Mouse (Mus musculus) retina, postnatal 7 days (tissue): ENCODE results near the gene Gm49405.
A peak's percentile ranks its signal among the peaks of the same experiment; 100 is the strongest.

ENCODE experiments used
- DNase-seq: peaks from one replicate; pipeline ENCODE4 v3.0.0-alpha.2; 2012; ENCODE audit warnings: low read depth, low spot score

Gene Gm49405

DNA sequence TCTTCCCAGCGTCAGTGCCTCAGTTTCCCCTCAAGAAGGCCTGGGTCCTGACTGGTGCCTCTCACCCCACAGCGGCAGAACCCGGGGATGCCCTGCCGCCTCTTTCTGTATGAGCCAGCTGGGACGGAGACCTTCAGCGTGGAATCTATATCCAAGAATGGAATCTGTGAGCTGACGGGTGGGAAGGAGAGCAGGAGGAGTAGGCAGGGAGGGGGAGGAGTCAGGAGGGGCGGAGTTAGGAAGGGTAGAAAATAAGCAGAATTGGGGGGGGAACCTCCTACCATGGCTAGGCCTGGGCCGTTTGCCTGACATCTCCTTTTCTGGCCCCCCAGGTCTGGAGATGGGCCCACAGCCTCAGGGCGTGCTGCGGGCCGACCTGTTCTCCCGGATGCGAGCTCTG, 12.4 kb upstream of the Gm49405 start:
- no peak for DNase-seq

DNA sequence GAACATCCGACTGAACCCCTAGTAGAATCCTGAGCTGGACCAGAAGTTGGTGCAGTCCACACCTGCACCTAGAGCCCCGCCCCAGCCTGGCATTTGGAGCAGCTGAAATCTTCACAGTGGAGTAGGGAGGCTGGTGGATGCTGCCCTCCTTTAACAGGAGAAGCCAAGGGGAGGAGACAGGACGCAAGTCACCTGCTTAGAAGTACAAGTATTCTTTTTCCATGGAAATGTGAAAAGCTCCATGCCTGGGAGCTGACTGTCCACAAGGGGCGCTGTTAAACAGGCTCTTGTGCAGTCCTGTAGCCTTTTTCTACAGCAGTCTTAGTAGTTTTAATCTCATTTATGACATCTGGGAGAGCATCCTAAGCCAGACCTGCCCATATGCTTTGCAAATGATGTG, 11.7 kb upstream of the Gm49405 start:
- DNase-seq = no peak

DNA sequence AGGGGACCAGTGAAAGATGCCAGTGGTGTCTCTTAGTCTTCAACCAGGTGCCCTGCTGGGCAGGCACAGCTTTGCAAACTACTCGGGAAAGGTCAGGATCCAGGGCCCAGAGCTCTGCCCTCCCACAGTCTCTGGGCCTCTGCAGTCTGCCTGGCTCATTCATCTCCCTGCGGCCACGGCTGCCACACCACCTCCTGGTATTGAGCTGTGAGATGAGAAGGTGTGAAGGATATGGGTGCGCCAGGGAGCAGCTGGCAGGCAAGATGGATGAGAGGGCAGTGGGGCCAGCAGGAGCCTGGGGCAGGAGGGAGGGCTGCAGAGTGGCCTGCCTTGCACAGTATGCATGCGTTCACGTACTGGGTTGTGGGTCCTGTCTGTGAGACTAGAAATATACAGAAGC, 9.6 kb upstream of the Gm49405 start:
- no peak for DNase-seq

DNA sequence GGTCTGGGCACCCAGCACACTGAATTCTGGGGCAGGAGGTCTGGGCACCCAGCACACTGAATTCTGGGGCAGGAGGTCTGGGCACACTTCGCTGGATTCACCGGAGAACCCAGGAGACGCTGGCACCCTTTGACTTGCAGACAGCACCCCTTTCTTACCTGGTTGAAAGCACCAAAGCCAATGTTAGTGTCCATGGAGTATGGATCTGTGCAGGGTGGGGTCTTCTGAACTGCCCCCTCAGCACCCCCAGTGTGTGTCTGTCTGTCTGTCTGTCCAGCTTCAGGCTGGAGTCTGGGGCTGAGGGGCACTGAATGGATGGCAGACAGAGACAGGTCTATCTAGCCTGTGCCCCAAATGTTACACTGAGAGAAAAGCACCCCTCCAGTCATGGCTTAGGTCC, 8.9 kb upstream of the Gm49405 start:
- DNase-seq = no peak

DNA sequence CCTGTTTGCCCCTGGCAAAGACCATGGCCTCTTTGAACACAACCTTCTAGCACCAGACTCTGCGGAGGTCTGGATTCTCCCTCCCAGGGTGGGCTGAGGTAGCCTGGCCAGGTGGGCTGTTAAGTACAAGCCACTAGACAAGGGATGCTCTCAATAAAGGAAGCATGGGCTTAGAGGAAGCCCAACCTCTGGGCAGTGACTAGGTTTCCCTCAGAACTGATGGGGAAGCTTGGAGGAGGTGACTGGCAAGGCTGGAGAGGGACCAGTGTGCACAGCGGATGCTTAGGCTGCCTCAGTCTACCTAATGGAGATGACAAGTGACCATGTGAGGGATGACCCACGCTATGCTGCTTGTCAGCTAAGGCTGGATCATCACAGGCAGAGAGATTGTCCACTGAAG, 8.5 kb upstream of the Gm49405 start:
- DNase-seq = no peak

DNA sequence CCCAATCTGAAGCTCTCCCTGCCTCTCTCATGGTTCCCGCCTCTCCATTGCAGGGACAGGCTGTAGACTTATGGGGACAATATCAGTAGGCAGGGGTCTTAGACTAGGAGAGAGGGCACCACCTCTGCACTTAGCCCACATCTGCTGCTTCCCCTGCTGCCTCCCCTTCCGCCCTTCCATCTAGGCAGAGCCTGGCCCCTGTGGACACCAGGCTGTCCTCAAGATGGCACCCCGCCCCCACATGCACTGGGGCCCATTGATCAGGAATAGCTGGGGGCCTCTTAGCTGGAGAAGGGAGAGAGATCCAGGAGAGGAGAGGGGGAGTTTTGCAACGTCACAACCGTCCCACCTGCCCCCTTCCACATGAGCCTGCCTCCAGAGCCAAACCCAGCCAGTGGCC, 8.0 kb upstream of the Gm49405 start, which contains the start of gene Tbx10:
TSS of gene Tbx10 (plus strand) at position 337 of the 400 bp plus-strand sequence.
- no peak for DNase-seq

DNA sequence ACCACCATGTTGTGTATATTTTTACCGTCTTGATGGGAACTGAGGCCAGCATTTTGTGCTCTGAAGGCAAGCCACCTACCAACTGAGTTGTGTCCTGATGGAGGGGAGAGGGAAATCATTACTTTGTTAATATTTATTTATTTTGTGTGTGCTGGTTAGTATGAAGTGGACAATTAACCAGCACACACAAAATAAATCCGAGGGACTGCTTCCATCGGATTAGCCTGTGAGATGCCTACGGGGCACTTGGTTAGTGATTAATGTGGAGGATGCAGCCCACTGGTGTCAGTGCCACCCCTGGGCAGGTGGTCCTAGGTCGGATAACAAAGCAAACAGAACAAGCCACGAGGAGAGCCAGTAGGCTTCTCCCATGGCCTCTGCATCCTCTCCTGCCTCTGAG, 5.5 kb upstream of the Gm49405 start:
- DNase-seq = no peak

DNA sequence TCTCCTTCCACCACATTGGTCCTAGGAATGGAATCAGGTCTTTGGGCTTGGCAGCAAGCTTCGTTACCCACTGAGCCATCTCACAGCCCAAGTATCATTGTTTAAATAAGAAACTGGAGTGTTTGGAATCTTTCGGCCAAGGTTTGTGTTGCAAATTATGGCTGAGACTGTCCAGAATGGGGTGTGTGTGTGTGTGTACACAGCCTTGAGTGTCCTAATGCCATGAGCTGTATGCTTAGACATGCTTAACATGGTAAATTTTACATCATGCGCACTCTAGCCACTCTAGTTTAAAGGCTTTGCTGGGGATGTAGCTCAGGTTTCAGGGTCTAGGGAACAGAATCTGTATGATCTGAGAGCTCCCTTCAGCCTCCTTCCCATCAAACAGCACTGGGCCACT, 4.9 kb upstream of the Gm49405 start:
- no peak for DNase-seq

DNA sequence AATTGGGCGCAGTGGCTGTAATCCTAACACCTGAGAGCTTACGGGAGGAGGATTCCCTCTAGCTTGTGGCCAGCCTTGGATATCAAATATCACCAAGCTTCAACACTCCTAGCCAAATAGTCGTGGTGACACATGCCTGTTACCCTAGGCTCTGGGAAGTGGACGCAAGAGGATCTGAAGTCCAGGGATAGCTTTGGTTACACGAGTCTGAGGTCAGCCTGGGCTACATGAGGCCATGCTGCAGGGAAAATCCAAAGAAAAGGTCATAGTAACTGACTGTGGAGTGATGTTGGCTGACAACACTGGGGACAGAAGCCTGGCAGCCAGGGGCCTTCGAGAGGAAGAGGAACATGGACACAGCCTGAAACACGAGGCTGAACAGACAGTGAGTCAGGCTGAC, 4.3 kb upstream of the Gm49405 start:
- DNase-seq = no peak

DNA sequence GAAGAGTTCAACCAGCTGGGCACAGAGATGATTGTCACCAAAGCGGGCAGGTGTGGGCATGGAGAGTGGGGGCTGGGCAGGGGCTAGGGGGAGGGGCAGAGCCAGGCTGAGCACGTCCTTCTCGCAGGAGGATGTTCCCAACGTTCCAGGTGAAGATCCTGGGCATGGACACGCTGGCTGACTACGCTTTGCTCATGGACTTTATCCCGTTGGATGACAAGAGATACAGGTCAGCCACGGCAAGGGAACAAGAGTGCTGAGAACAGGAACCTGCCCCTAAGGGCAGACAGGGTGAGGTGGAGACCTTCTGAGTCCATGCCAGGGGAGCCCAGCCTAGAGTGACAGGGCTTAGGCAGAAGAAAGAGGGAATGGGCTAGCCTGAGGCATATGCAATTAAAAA, 3.7 kb upstream of the Gm49405 start:
- DNase-seq = no peak

DNA sequence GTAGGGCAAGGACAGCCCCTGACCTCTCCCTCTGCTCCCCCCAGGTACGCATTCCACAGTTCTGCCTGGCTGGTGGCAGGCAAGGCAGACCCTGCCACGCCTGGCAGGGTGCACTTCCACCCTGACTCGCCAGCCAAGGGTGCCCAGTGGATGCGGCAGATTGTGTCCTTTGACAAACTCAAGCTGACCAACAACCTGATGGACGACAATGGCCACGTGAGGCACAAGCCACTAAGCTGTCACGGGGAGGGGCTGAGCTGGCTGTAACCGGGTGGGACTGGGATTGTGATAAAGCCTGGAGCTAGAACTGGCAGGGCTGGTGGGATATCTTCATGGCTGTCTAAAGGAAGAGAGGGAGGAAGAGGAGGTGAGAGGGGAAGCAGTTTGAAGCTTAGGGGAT, 3.2 kb upstream of the Gm49405 start:
- no peak for DNase-seq

DNA sequence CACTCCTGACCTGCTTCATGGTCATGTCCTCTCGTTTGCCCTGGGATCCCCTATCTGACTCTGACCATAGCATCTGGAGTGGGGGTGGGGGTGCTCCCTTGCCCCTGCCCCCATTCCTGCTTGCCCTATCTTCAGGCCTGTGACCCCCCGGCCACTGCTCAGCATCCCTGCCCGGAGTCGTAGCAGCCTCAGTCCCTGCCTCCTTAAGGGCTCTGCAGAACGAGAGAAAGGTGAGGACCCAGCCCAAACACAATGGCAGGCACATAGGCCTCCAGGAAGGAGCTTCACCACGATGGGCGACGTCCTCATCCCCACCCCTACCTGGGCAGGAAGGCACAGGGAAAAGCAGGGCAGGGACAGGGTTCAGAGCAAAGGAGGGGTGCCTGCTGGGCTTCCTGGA, 2.1 kb upstream of the Gm49405 start:
- DNase-seq = no peak

DNA sequence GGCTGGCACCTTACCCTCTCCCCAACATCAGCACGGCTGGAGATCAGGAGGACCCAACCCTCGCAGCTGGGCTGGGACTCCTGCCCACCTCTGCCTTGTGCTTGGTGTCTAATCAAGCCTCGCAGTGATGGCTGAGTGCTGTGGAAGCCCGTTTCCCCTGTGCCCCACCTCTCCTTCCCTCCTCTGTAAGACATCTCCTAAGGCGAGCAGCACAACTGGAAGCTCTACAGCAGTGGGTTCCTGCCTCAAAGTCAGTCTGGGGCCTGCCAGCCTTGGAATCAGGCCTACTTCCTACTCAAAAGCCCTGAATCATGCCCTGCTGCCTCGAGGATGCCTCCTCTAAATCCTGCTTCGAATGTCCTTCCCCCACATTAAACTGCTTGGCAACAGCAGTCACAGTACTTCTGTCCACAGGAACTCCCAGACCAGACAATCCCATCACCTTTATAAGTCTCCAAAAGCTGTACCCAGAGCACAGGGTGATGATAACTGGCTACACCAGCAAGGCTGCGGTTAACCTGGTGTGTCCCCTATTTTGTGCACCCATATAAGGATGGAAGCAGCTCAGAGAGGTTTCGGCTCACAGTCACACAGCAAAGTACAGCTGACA, 1.2 kb upstream of the Gm49405 start:
- no peak for DNase-seq

DNA sequence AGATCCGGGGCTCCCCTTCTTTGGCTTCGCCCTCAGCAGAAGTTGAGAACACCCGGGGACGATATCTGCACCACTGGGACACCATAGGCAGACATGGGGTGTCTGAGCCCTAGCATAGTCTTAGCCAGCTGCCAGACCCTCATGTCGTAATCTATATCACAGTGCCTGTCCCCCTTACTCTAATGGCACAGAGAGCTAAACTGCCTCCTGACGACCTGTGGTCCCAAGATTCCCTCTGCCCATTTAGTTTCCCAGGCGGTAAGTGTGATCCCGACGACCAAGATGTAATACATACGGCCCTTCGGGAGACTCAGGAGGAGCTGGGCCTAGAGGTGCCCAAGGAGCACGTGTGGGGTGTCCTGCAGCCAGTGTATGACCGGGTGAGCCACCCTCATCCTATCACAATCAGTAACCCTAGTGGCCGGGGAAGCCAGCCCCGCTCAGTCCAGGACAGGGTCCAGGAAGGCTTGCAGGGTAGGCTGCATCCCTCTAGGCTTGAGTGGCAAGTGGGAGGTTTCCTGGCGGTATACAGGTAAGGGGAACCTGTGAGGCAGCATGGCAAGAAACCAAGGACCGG, 611 bp downstream of the Gm49405 start:
- no peak for DNase-seq

DNA sequence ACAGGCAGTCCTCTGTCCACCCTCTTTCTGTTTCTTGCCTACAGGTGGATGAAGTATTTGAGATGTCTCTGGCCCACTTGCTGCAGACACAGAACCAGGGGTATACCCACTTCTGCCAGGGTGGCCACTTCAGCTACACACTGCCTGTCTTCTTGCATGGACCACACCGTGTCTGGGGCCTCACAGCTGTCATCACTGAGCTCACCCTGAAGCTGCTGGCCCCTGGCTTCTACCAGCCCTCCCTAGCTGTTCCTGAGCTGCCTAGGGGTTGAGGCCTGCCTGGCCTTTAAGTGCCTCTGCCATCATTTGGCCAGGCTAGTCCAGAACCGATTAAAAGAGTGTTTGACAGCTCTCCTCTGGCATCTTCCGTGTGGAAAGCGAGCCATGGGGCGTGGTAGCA, 1.3 kb downstream of the Gm49405 start:
- DNase-seq = no peak

DNA sequence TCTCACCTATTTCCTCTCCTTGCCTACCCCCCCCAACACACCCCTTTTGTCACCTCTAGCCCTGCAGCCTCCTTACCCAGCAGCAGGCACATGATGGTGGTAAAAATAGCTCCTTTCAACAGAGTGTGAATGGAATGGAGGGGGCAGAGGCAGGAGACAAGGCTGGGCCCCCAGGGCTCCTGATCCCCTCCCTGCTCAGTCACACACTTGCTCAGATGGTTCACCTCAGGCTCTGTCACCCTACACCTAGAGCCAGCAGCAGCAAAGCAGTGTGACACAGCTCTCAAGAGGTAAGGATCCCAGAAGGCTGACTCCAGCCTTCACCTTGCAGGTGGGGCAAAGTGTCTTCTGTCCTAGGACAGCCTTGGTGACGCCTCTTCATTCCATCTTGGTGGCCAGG, 2.7 kb downstream of the Gm49405 start, which contains the start of gene Doc2g:
TSS of gene Doc2g (plus strand) at position 202 of the 400 bp plus-strand sequence.
- no peak for DNase-seq

DNA sequence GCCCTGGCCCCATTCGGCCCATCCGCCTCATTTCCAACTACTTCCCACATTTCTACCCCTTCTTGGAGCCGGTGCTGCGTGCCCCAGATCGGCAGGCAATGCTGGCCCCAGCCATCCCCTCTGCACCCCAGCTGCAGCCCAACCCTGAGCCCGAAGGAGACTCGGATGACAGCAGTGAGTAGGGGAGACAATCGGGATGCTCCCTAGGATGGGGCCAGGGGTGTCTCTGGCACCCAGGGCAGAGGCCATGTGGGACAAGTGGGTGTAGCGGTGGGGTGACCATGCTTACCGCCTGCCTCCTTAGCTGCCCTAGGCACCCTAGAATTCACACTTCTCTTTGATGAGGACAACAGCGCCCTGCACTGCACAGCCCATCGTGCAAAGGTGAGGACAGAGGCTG, 3.2 kb downstream of the Gm49405 start:
- no peak for DNase-seq

DNA sequence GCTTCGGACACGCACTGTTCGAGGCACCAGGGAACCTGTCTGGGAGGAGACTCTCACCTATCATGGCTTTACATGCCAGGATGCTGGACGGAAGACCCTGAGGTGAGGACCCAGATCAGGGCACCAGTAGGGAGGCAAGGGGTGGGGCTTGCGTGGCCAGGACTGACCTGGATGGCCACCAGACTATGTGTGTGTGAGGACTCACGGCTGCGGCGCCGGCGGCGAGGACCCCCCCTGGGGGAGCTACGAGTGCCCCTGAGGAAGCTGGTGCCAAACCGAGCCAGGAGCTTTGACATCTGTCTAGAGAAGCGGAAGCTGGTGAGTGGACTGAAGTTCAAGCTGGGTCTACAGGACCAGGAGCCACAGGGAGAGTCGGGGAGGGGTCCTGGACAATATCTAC, 3.9 kb downstream of the Gm49405 start:
- no peak for DNase-seq

DNA sequence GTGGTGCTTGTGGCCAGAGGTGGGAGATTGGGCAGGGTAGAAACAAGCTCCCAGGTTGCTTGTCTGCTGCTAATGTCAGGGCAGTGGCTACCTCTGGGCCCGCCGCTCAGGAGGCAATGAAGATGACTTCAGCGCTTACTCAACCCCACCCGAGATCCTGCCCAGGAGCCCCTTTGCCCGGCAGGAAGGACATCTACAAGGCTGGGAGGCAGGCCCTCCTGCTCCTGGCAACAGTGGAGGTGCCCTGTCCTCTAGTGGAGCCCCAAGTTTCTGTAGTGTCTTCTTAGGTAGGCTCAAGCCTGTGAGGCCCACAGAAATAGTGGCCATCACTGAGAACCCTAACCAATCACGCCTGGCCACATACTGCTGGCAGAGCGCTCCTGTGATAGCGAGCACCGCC, 4.7 kb downstream of the Gm49405 start:
- DNase-seq = no peak

DNA sequence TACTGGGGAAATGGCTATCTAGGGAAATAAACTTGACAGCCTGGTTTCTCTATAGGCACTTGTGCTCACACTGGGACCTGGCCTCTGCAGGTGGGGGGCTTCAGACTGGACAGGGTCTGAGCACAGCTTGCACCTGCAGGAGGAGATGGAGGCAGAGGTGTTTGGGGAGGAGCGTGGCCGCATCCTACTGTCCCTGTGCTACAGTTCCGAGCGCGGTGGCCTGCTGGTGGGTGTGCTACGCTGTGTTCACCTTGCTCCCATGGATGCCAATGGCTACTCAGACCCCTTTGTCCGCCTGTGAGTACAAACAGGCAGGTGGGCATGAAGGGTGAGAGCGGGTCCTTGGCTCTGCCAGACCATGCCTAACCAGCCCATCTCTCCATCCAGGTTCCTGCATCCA, 5.5 kb downstream of the Gm49405 start:
- DNase-seq = no peak

DNA sequence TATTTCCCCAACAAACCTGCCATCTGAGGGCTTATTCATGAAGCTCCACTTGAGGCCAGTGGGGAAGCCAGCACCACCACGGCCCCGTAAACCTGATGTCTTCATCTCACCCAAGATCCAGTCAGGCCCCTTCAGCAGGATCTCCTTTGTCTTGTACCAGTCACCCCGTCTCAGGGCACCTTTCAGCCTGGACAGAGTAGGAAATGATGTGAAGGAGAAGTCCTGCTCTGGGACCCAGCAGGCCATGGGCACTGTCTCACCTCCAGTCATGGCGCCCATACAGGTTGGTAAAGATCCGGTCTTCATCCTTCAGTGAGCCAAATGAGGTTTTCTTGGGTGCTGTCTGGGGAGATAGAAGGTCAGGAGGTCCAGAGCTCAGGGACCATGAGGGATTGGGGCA, 10.7 kb downstream of the Gm49405 start:
- no peak for DNase-seq

DNA sequence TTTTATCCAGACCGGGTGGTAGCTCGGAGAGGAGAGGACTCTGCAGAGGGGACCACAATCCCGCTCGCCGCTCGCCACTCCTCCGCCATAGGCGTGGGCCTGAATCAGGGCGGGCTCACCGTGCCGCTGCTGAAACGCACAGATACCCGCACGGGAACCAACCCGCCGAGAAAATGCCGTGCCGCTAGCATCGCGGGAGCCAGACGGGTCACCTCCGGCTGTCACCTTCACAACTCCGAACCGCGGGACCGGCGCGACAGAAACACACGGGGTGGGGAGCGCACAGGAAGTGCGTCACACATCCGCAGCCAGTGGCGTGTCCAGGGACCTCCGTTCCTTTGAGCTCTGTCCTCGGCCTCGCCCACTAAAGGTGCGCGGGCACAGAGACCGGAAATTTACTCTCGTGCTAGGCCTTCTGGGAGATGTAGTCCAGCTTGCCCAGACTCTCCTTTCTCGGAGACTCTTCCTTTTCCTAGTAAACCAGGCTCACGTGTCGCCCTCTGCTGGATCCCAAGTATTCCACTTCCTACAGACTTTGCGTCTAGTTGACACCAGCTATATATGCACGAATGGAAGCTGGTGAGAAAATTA, 12.1 kb downstream of the Gm49405 start, which contains the start of gene Ndufv1:
TSS of gene Ndufv1 (minus strand) at position 375 of the 591 bp plus-strand sequence.
- peak; percentile 97 for DNase-seq

DNA sequence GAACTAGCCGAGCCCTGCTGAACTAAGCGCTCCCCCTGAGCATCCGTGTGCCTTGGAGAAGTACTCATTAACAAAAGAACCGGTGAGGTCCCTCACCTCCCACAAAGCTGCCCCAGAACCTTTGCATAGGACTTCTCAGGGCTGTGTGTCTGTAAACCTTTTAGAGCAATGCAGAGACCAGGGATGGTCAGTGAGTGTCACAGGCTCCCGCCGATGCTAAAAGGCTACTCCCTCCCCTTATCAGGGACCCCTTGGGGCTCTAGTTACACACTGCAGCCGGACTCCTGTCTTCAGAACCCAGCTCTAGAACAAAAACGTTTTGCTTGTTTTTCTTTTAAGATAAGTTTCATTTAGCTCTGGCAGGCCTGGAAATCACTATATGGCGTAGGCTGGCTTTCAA, 12.6 kb downstream of the Gm49405 start:
- DNase-seq = no peak
